Mouse (Mus musculus) MEL (cell line): ENCODE measurements around the gene Gas2. TPM values are rescaled to one million over a fixed set of nuclear protein-coding genes. Genes with fewer than 3 reads are reported as not detected.

Source experiments
- DNase-seq: peaks from one replicate; pipeline ENCODE4 v3.0.0; 2011; ENCODE audit warnings: low read depth, low spot score
- H3K27ac ChIP-seq: 2 replicates; pipeline ENCODE4 v1.5.1; 2012; ENCODE audit warnings: low read depth, mild to moderate bottlenecking, control low read depth, low read length, moderate library complexity; ENCODE audit not compliant: control insufficient read depth
- H3K27me3 ChIP-seq, 2 experiments: fragments of 150-350 bp in 1 of 2; sonication (generic) in 1 of 2; 2 replicates each; pipeline ENCODE4 v1.6.1; 2012; ENCODE audit warnings: low read length in 2 of 2, mild to moderate bottlenecking in 2 of 2, improper control_type of control experiment in 1 of 2, moderate library complexity in 1 of 2; ENCODE audit not compliant: insufficient read depth in 2 of 2, control insufficient read depth in 1 of 2
- H3K36me3 ChIP-seq, 2 experiments: 2 replicates each; pipeline ENCODE4 v1.6.1; 2012 to 2014; ENCODE audit warnings: low read length in 2 of 2, improper control_type of control experiment in 1 of 2, inconsistent platforms in 1 of 2, mild to moderate bottlenecking in 1 of 2; ENCODE audit not compliant: insufficient read depth in 2 of 2, control insufficient read depth in 1 of 2
- H3K4me1 ChIP-seq, 2 experiments: fragments of 150-350 bp in 1 of 2; sonication (generic) in 1 of 2; 2 replicates each; pipeline ENCODE4 v1.6.1; 2012; ENCODE audit warnings: low read length in 2 of 2, improper control_type of control experiment in 1 of 2, mild to moderate bottlenecking in 1 of 2; ENCODE audit not compliant: insufficient read depth in 2 of 2, control insufficient read depth in 1 of 2
- H3K4me3 ChIP-seq, 2 experiments: fragments of 150-350 bp in 1 of 2; sonication (generic) in 1 of 2; 2 replicates each; pipeline ENCODE4 v1.5.1; 2012; ENCODE audit warnings: low read depth in 2 of 2, low read length in 2 of 2, mild to moderate bottlenecking in 2 of 2, moderate library complexity in 2 of 2, control low read depth in 1 of 2, improper control_type of control experiment in 1 of 2; ENCODE audit not compliant: control insufficient read depth in 1 of 2, insufficient read depth in 1 of 2
- H3K79me2 ChIP-seq: 2 replicates; pipeline ENCODE4 v1.6.1; 2012; ENCODE audit warnings: mild to moderate bottlenecking, low read length, moderate library complexity; ENCODE audit not compliant: control insufficient read depth, poor library complexity, insufficient read depth
- H3K9ac ChIP-seq: 2 replicates; pipeline ENCODE4 v1.6.1; 2012; ENCODE audit warnings: low read depth, mild to moderate bottlenecking, control low read depth, low read length, moderate library complexity; ENCODE audit not compliant: control insufficient read depth, poor library complexity, severe bottlenecking
- H3K9me3 ChIP-seq: fragments of 150-350 bp; sonication (generic); replicated peaks from 2 replicates; pipeline ENCODE4 v1.6.1; 2012; ENCODE audit warnings: mild to moderate bottlenecking, low read length, improper control_type of control experiment, moderate library complexity; ENCODE audit not compliant: insufficient read depth
- BHLHE40 ChIP-seq: IDR thresholded peaks from 2 replicates; pipeline ENCODE4 v1.6.1; 2012; ENCODE audit warnings: low read depth, mild to moderate bottlenecking, inconsistent platforms, low read length, improper control_type of control experiment, borderline replicate concordance
- CHD1 ChIP-seq: IDR thresholded peaks from 2 replicates; pipeline ENCODE4 v1.6.1; 2012; ENCODE audit warnings: low read depth, mild to moderate bottlenecking, inconsistent platforms, low read length, improper control_type of control experiment
- CTCF ChIP-seq, 3 experiments: IDR thresholded peaks in 2 of 3; conservative IDR thresholded peaks in 1 of 3; 2 replicates each; pipeline ENCODE4 v1.5.1; 2011 to 2012; ENCODE audit warnings: low read length in 3 of 3, low read depth in 2 of 3, mild to moderate bottlenecking in 2 of 3, improper control_type of control experiment in 1 of 3, inconsistent platforms in 1 of 3, mixed read lengths in 1 of 3, moderate library complexity in 1 of 3; ENCODE audit not compliant: control insufficient read depth in 1 of 3, insufficient read depth in 1 of 3, poor library complexity in 1 of 3, severe bottlenecking in 1 of 3
- E2F4 ChIP-seq: IDR thresholded peaks from 2 replicates; pipeline ENCODE4 v1.6.1; 2011; ENCODE audit warnings: low read depth, low read length, improper control_type of control experiment, borderline replicate concordance
- EP300 ChIP-seq, 2 experiments: IDR thresholded peaks; 2 replicates each; pipeline ENCODE4 v1.6.1; 2011; ENCODE audit warnings: improper control_type of control experiment in 2 of 2, low read length in 2 of 2, low read depth in 1 of 2, mild to moderate bottlenecking in 1 of 2
- ETS1 ChIP-seq: IDR thresholded peaks from 2 replicates; pipeline ENCODE4 v1.6.1; 2012; ENCODE audit warnings: low read depth, mild to moderate bottlenecking, inconsistent platforms, low read length, improper control_type of control experiment, moderate library complexity
- GABPA ChIP-seq: IDR thresholded peaks from 2 replicates; pipeline ENCODE4 v1.6.1; 2012; ENCODE audit warnings: low read depth, mild to moderate bottlenecking, inconsistent platforms, low read length, improper control_type of control experiment, moderate library complexity
- HCFC1 ChIP-seq: IDR thresholded peaks from 2 replicates; pipeline ENCODE4 v1.6.1; 2012; ENCODE audit warnings: low read depth, mild to moderate bottlenecking, inconsistent platforms, low read length, improper control_type of control experiment, moderate library complexity
- JUND ChIP-seq: IDR thresholded peaks from 2 replicates; pipeline ENCODE4 v1.6.1; 2011; ENCODE audit warnings: low read depth, mild to moderate bottlenecking, improper control_type of control experiment, low read length
- MAFK ChIP-seq: IDR thresholded peaks from 2 replicates; pipeline ENCODE4 v1.6.1; 2011; ENCODE audit warnings: low read depth, mild to moderate bottlenecking, low read length, improper control_type of control experiment, borderline replicate concordance
- MAZ ChIP-seq: IDR thresholded peaks from 2 replicates; pipeline ENCODE4 v1.6.1; 2012; ENCODE audit warnings: low read depth, mild to moderate bottlenecking, inconsistent platforms, low read length, improper control_type of control experiment
- MEF2A ChIP-seq: IDR thresholded peaks from 2 replicates; pipeline ENCODE4 v1.6.1; 2014; ENCODE audit warnings: low read depth, mild to moderate bottlenecking, inconsistent platforms, low read length, improper control_type of control experiment; ENCODE audit not compliant: poor library complexity, insufficient replicate concordance, severe bottlenecking; ENCODE audit errors: extremely low read depth
- MYB ChIP-seq: IDR thresholded peaks from 2 replicates; pipeline ENCODE4 v1.6.1; 2011; ENCODE audit warnings: mild to moderate bottlenecking, low read depth, low read length, improper control_type of control experiment
- MYC ChIP-seq: IDR thresholded peaks from 2 replicates; pipeline ENCODE4 v1.6.1; 2011; ENCODE audit warnings: low read depth, mild to moderate bottlenecking, low read length, improper control_type of control experiment, moderate library complexity
- POLR2A ChIP-seq, 2 experiments: IDR thresholded peaks; 2 replicates each; pipeline ENCODE4 v1.6.1; 2011 to 2012; ENCODE audit warnings: low read length in 2 of 2, mild to moderate bottlenecking in 2 of 2, control low read depth in 1 of 2, improper control_type of control experiment in 1 of 2, low read depth in 1 of 2, moderate library complexity in 1 of 2; ENCODE audit not compliant: control insufficient read depth in 1 of 2, insufficient read depth in 1 of 2, poor library complexity in 1 of 2
- POLR2AphosphoS2 ChIP-seq: IDR thresholded peaks from 2 replicates; pipeline ENCODE4 v1.6.1; 2011; ENCODE audit warnings: low read length, improper control_type of control experiment
- POLR2AphosphoS5 ChIP-seq: IDR thresholded peaks from 2 replicates; pipeline ENCODE4 v1.6.1; 2012; ENCODE audit warnings: low read depth, borderline replicate concordance, mild to moderate bottlenecking, inconsistent platforms, low read length, moderate library complexity, mixed read lengths
- RAD21 ChIP-seq: IDR thresholded peaks from 2 replicates; pipeline ENCODE4 v1.6.1; 2011; ENCODE audit warnings: mild to moderate bottlenecking, low read depth, low read length, improper control_type of control experiment
- RCOR1 ChIP-seq: IDR thresholded peaks from 2 replicates; pipeline ENCODE4 v1.6.1; 2012; ENCODE audit warnings: low read depth, mild to moderate bottlenecking, inconsistent platforms, low read length, improper control_type of control experiment
- SIN3A ChIP-seq: IDR thresholded peaks from 2 replicates; pipeline ENCODE4 v1.6.1; 2012; ENCODE audit warnings: low read length, improper control_type of control experiment, inconsistent platforms
- SMC3 ChIP-seq: IDR thresholded peaks from 2 replicates; pipeline ENCODE4 v1.6.1; 2011; ENCODE audit warnings: low read depth, low read length, improper control_type of control experiment
- TAL1 ChIP-seq: IDR thresholded peaks from 2 replicates; pipeline ENCODE4 v1.6.1; 2012; ENCODE audit warnings: mild to moderate bottlenecking, inconsistent platforms, low read length, moderate library complexity, mixed read lengths
- TBP ChIP-seq: IDR thresholded peaks from 2 replicates; pipeline ENCODE4 v1.8.0; 2011; ENCODE audit warnings: low read depth, low read length, improper control_type of control experiment
- TCF12 ChIP-seq: IDR thresholded peaks from 2 replicates; pipeline ENCODE4 v1.6.1; 2014; ENCODE audit warnings: low read depth, mild to moderate bottlenecking, inconsistent platforms, low read length, improper control_type of control experiment, moderate library complexity
- USF2 ChIP-seq, 2 experiments: IDR thresholded peaks; 2 replicates each; pipeline ENCODE4 v1.6.1; 2011 to 2012; ENCODE audit warnings: improper control_type of control experiment in 2 of 2, low read length in 2 of 2, borderline replicate concordance in 1 of 2, inconsistent platforms in 1 of 2, low read depth in 1 of 2, mild to moderate bottlenecking in 1 of 2; ENCODE audit not compliant: insufficient read depth in 1 of 2
- ZKSCAN1 ChIP-seq: IDR thresholded peaks from 2 replicates; pipeline ENCODE4 v1.6.1; 2012; ENCODE audit warnings: low read depth, mild to moderate bottlenecking, inconsistent platforms, low read length, improper control_type of control experiment, moderate library complexity
- ZMIZ1 ChIP-seq: IDR thresholded peaks from 2 replicates; pipeline ENCODE4 v1.6.1; 2012; ENCODE audit warnings: low read depth, mild to moderate bottlenecking, inconsistent platforms, low read length, improper control_type of control experiment, moderate library complexity
- ZNF384 ChIP-seq: IDR thresholded peaks from 2 replicates; pipeline ENCODE4 v1.6.1; 2012; ENCODE audit warnings: low read depth, mild to moderate bottlenecking, inconsistent platforms, low read length, improper control_type of control experiment
- polyA plus RNA-seq, 2 experiments: library from polyadenylated mRNA; stranded (reverse) in 1 of 2; unstranded in 1 of 2; fragments of >175 nt in 1 of 2; fragments of >200 nt in 1 of 2; gene quantifications; 2 replicates each; pipeline versions ENCODE4 v1.2.1 to v1.2.4; 2012; ENCODE audit warnings: low replicate concordance in 2 of 2, low read depth in 1 of 2; ENCODE audit not compliant: insufficient read length in 2 of 2, insufficient read depth in 1 of 2, missing spikeins in 1 of 2
- total RNA-seq: library from RNA; depleted of rRNA; stranded (reverse); fragments of 300-350 nt; gene quantifications from 2 replicates; pipeline ENCODE4 v1.2.3, GENCODE M21; 2012

Gene Gas2
- total and polyA plus RNA-seq, 3 experiments, result 10.8 to 21.2 TPM; not detected in 1

GRCm38 (mm10) chr7:51831917-51832316, 29.9 kb upstream of the Gas2 start:
- Histone ChIP-seq H3K9me3 (no peaks in the 10 kb centered on the region), H3K4me1 (no peaks in the 10 kb centered on the region), H3K36me3 (no peaks in the 10 kb centered on the region), H3K4me3 (no peak overlapping the region), H3K9ac (no peak overlapping the region), H3K27me3 (no peaks in the 10 kb centered on the region), H3K79me2 (no peaks in the 10 kb centered on the region), H3K27ac (no peak overlapping the region)
- no peak for DNase-seq
- TF ChIP-seq JUND (no peak), ZKSCAN1 (no peak), SMC3 (no peak), ZNF384 (no peak), CHD1 (no peak), MAZ (no peak), TCF12 (no peak), RCOR1 (no peak), ZMIZ1 (no peak), TBP (no peak), RAD21 (no peak), MYB (no peak), MYC (no peak), MAFK (no peak), BHLHE40 (no peak), SIN3A (no peak), POLR2AphosphoS2 (no peak), HCFC1 (no peak), MEF2A (no peak), USF2 (IDR thresholded peaks at IDR 0.05; ENCODE audit: borderline replicate concordance in 1 of 2, insufficient read depth in 1 of 2, low read depth in 1 of 2, low read length in 2 of 2) (no peak)

GRCm38 (mm10) chr7:51840515-51840914, 21.3 kb upstream of the Gas2 start:
- no peaks in the 10 kb centered on the region for H3K36me3 ChIP-seq
- H3K79me2 ChIP-seq, result no peaks in the 10 kb centered on the region
- H3K9me3 ChIP-seq, result no peaks in the 10 kb centered on the region
- DNase-seq, result no peak
- no peak overlapping the region for H3K9ac ChIP-seq
- no peak overlapping the region for H3K4me3 ChIP-seq
- no peak overlapping the region for H3K27ac ChIP-seq
- TF ChIP-seq GABPA (no peak), CHD1 (no peak), POLR2AphosphoS5 (no peak), MAZ (no peak), BHLHE40 (no peak), MEF2A (no peak), TCF12 (no peak), MAFK (no peak), EP300 (IDR thresholded peaks at IDR 0.05; ENCODE audit: low read depth in 1 of 2, low read length in 2 of 2) (no peak), TAL1 (no peak), POLR2A (IDR thresholded peaks at IDR 0.05; ENCODE audit: control insufficient read depth in 1 of 2, insufficient read depth in 1 of 2, low read depth in 1 of 2, low read length in 2 of 2, poor library complexity in 1 of 2) (no peak), E2F4 (no peak), CTCF (IDR thresholded peaks at IDR 0.05 in 2 of 3, conservative IDR thresholded peaks at IDR 0.05 in 1 of 3; ENCODE audit: control insufficient read depth in 1 of 3, insufficient read depth in 1 of 3, low read depth in 2 of 3, low read length in 3 of 3, poor library complexity in 1 of 3, severe bottlenecking in 1 of 3) (no peak), ETS1 (no peak)
- H3K27me3 ChIP-seq, result no peaks in the 10 kb centered on the region
- H3K4me1 ChIP-seq, result no peaks in the 10 kb centered on the region
